Mouse (Mus musculus): ENCODE measurements around the gene Nfe2l1. TPM values are rescaled to one million over a fixed set of nuclear protein-coding genes. Genes with fewer than 3 reads are reported as not detected.
A peak's percentile ranks its signal among the peaks of the same experiment; 100 is the strongest.

Nfe2l1 gene
- polyA plus RNA-seq, 1 experiment from 2014 or later = 39.7 TPM

- peak overlapping the region; percentile 99 for H3K27ac ChIP-seq (ENCODE audit: low read depth, low read length)
- no peak overlapping the region; the same call in 1 of the 2 replicates for H3K4me3 ChIP-seq (ENCODE audit: low read depth, low read length)
- H3K27me3 ChIP-seq (ENCODE audit: control insufficient read depth, insufficient read depth, low read length) = no peaks in the 10 kb centered on the region
- H3K4me1 ChIP-seq (ENCODE audit: control insufficient read depth, insufficient read depth, low read length) = peaks cover 48% of the 10 kb centered on the region
- H3K4me2 ChIP-seq (ENCODE audit: low read depth, low read length) = peak overlapping the region; percentile 14; the same call in 1 of the 2 replicates
- H3K9me3 ChIP-seq (ENCODE audit: control insufficient read depth, low read length) = no peaks in the 10 kb centered on the region
- no peaks in the 10 kb centered on the region for H3K36me3 ChIP-seq (ENCODE audit: control insufficient read depth, insufficient read depth, low read length)
- peak overlapping the region; percentile 28; the same call in 1 of the 2 replicates for H3K9ac ChIP-seq (replicated peaks; ENCODE audit: low read depth, low read length)
- peak; percentile 12; the same call in 1 of the 2 replicates for ATAC-seq (ENCODE audit: low read depth)
- WGBS = 3% methylated on average over 24 of the region's 24 CpGs
Measured at GRCm38 (mm10) chr11:96872441-96873379, 42.9 kb upstream of the Nfe2l1 start.

DNA sequence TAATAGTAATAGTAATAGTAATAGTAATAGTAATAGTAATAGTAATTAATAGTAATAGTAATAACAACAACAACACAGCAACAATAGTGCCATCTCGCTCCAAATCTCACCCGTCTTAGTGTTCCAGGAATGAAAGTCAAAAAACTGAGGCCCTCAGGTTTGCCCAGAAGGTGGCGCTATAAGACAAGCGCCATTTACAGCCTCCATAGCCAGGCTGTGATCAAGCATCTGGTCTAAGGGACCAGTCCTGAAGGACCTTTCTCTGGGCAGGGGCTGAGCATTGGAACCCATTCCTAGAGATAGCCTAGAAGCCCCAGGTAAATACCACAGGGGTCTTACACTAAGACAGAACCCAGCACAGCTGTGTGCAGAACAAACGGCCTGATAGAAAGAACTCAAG, 37.4 kb upstream of the Nfe2l1 start:
- no peaks in the 10 kb centered on the region for H3K27me3 ChIP-seq (ENCODE audit: control insufficient read depth, insufficient read depth, low read length)
- no peak overlapping the region for H3K4me2 ChIP-seq (ENCODE audit: low read depth, low read length)
- H3K4me3 ChIP-seq (ENCODE audit: low read depth, low read length) = no peak overlapping the region
- no peak overlapping the region for H3K9ac ChIP-seq (replicated peaks; ENCODE audit: low read depth, low read length)
- no peaks in the 10 kb centered on the region for H3K36me3 ChIP-seq (ENCODE audit: control insufficient read depth, insufficient read depth, low read length)
- WGBS = 12% methylated on average over 5 of the region's 5 CpGs
- H3K4me1 ChIP-seq (ENCODE audit: control insufficient read depth, insufficient read depth, low read length) = peaks cover 17% of the 10 kb centered on the region
- no peak overlapping the region for H3K27ac ChIP-seq (ENCODE audit: low read depth, low read length)
- H3K9me3 ChIP-seq (ENCODE audit: control insufficient read depth, low read length) = no peaks in the 10 kb centered on the region
- peak; percentile 54; the same call in 1 of the 2 replicates for ATAC-seq (ENCODE audit: low read depth)

DNA sequence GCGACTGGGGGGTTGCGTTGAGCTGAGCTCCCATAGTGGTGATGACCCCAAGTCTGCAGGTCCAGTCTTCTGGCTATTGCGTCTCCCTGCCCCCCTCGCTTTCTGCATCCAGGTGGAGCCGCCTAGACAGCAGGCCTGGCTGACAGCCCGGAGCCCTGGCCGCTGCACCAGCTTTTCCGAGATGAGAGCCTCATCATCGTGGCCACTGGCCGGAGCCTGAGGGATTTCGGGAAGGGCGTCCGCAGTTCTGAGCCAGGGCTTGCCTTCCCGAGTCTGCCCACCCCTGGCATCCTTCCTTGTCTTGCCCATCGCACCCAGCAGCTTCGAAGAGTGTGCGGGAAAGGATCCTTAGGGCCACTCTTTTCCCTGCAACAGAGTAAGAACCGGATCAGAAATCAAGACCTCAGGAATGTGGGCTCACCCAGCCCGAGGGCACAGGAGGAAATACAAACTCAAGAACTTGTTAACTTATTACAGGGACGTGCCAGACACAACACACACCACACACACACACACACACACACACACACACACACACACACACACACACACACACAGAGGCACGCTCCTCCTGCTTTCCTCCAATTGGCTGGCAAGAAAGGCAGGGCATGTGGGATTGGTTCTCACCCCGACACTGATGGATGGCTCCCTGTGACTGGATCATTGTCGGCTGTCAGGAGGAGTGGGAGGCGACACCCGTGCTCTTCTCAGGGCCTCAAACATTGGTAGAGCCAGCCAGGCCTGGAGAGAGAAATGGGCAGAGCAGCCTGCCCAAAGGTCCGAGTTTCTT, 33.6 kb upstream of the Nfe2l1 start:
- peak; percentile 49; the same call in 1 of the 2 replicates for ATAC-seq (ENCODE audit: low read depth)
- peak overlapping the region; percentile 30 for H3K9ac ChIP-seq (replicated peaks; ENCODE audit: low read depth, low read length)
- H3K36me3 ChIP-seq (ENCODE audit: control insufficient read depth, insufficient read depth, low read length) = no peaks in the 10 kb centered on the region
- no peaks in the 10 kb centered on the region for H3K9me3 ChIP-seq (ENCODE audit: control insufficient read depth, low read length)
- peaks cover 29% of the 10 kb centered on the region for H3K4me1 ChIP-seq (ENCODE audit: control insufficient read depth, insufficient read depth, low read length)
- peak overlapping the region; percentile 48 for H3K27ac ChIP-seq (ENCODE audit: low read depth, low read length)
- no peaks in the 10 kb centered on the region for H3K27me3 ChIP-seq (ENCODE audit: control insufficient read depth, insufficient read depth, low read length)
- peak overlapping the region; percentile 29; the same call in 1 of the 2 replicates for H3K4me2 ChIP-seq (ENCODE audit: low read depth, low read length)
- no peak overlapping the region for H3K4me3 ChIP-seq (ENCODE audit: low read depth, low read length)
- 18% methylated on average over 26 of the region's 26 CpGs for WGBS

DNA sequence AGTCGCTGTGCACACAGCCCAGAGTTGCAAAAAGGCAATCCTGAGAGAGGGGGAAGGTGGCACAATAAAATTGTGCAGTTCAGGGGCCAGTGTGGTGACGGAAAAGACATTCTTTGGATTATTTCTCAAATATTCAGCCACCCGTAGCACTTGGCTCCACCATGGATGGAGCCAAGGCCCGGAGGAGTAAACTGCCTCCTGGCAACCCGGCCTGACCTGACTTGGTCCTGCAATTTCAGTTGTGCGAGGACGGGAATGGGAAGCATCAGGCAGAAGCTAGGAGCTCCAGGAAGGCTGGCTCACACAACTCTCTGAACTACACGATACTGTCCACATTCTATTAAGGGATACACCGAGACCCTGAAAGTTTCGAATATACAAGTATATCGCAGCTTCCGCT, 32.8 kb upstream of the Nfe2l1 start:
- no peak overlapping the region for H3K4me3 ChIP-seq (ENCODE audit: low read depth, low read length)
- H3K27me3 ChIP-seq (ENCODE audit: control insufficient read depth, insufficient read depth, low read length) = no peaks in the 10 kb centered on the region
- peak overlapping the region; percentile 4; the same call in 1 of the 2 replicates for H3K27ac ChIP-seq (ENCODE audit: low read depth, low read length)
- ATAC-seq (ENCODE audit: low read depth) = no peak
- peak overlapping the region; percentile 61 for H3K4me2 ChIP-seq (ENCODE audit: low read depth, low read length)
- no peaks in the 10 kb centered on the region for H3K9me3 ChIP-seq (ENCODE audit: control insufficient read depth, low read length)
- no peaks in the 10 kb centered on the region for H3K36me3 ChIP-seq (ENCODE audit: control insufficient read depth, insufficient read depth, low read length)
- no peak overlapping the region for H3K9ac ChIP-seq (replicated peaks; ENCODE audit: low read depth, low read length)
- 55% methylated on average over 12 of the region's 12 CpGs for WGBS
- peaks cover 29% of the 10 kb centered on the region for H3K4me1 ChIP-seq (ENCODE audit: control insufficient read depth, insufficient read depth, low read length)

DNA sequence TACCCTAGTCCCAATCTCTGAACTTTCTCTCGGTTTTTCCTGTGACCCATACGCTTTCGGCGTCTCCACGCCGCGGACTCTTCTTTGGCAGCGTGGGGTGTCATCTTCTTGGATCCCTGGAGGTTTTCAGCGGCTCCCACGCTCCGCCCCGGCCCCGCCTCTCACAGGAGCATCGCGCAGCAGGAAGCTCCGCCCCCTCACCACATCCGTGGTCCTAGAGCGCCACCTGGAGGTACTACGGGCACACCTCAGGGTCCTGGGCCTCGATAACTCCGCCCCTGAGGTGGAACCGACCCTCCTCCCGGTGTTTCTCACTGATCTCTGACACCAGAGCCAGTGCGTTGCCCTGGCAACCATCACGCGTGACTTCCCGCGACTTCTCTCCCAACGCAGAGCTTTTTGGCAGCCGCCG, 32.1 kb upstream of the Nfe2l1 start:
- peak overlapping the region; percentile 61 for H3K4me2 ChIP-seq (ENCODE audit: low read depth, low read length)
- peak overlapping the region; percentile 41 for H3K9ac ChIP-seq (replicated peaks; ENCODE audit: low read depth, low read length)
- H3K27me3 ChIP-seq (ENCODE audit: control insufficient read depth, insufficient read depth, low read length) = no peaks in the 10 kb centered on the region
- H3K9me3 ChIP-seq (ENCODE audit: control insufficient read depth, low read length) = no peaks in the 10 kb centered on the region
- H3K36me3 ChIP-seq (ENCODE audit: control insufficient read depth, insufficient read depth, low read length) = no peaks in the 10 kb centered on the region
- under 1% methylated on average over 31 of the region's 31 CpGs for WGBS
- peak overlapping the region; percentile 34 for H3K4me3 ChIP-seq (ENCODE audit: low read depth, low read length)
- peak; percentile 80 for ATAC-seq (ENCODE audit: low read depth)
- H3K4me1 ChIP-seq (ENCODE audit: control insufficient read depth, insufficient read depth, low read length) = peaks cover 29% of the 10 kb centered on the region
- no peak overlapping the region; the same call in 1 of the 2 replicates for H3K27ac ChIP-seq (ENCODE audit: low read depth, low read length)

DNA sequence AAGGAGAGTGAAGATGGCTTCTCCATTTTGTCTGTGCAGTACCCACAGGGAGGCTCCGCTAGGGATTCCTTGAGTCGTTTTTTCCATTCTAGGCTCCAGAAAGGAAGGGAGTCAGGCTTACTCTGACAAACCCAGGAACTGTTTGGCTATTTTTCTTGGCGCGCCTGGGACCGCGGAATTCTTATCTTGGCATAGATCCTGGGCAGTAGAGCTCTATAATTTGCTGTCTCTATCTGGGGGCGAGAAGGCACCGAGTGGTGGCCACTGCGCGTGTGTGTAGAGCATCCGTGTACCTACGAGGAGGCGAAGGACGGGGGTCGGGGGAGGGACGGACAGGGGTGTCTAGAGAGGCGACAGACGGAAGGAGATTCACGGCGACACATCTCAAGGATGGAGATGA, 31.7 kb upstream of the Nfe2l1 start:
- ATAC-seq (ENCODE audit: low read depth) = peak; percentile 23; the same call in 1 of the 2 replicates
- Histone ChIP-seq H3K4me3 (ENCODE audit: low read depth, low read length) (peak overlapping the region; percentile 34), H3K9me3 (ENCODE audit: control insufficient read depth, low read length) (no peaks in the 10 kb centered on the region), H3K36me3 (ENCODE audit: control insufficient read depth, insufficient read depth, low read length) (no peaks in the 10 kb centered on the region), H3K9ac (replicated peaks; ENCODE audit: low read depth, low read length) (peak overlapping the region; percentile 41), H3K27me3 (ENCODE audit: control insufficient read depth, insufficient read depth, low read length) (no peaks in the 10 kb centered on the region), H3K27ac (ENCODE audit: low read depth, low read length) (no peak overlapping the region; the same call in 1 of the 2 replicates), H3K4me1 (ENCODE audit: control insufficient read depth, insufficient read depth, low read length) (peaks cover 29% of the 10 kb centered on the region), H3K4me2 (ENCODE audit: low read depth, low read length) (peak overlapping the region; percentile 61)
- WGBS = 2% methylated on average over 20 of the region's 20 CpGs

- 9% methylated on average over 8 of the region's 8 CpGs for WGBS
- H3K27ac ChIP-seq (ENCODE audit: low read depth, low read length) = no peak overlapping the region
- no peak overlapping the region; the same call in 1 of the 2 replicates for H3K4me2 ChIP-seq (ENCODE audit: low read depth, low read length)
- H3K9me3 ChIP-seq (ENCODE audit: control insufficient read depth, low read length) = no peaks in the 10 kb centered on the region
- H3K36me3 ChIP-seq (ENCODE audit: control insufficient read depth, insufficient read depth, low read length) = no peaks in the 10 kb centered on the region
- no peaks in the 10 kb centered on the region for H3K27me3 ChIP-seq (ENCODE audit: control insufficient read depth, insufficient read depth, low read length)
- H3K4me1 ChIP-seq (ENCODE audit: control insufficient read depth, insufficient read depth, low read length) = peaks cover 29% of the 10 kb centered on the region
- H3K4me3 ChIP-seq (ENCODE audit: low read depth, low read length) = no peak overlapping the region
- peak; percentile 62; the same call in 1 of the 2 replicates for ATAC-seq (ENCODE audit: low read depth)
- H3K9ac ChIP-seq (replicated peaks; ENCODE audit: low read depth, low read length) = no peak overlapping the region
Measured at GRCm38 (mm10) chr11:96860564-96860963, 30.8 kb upstream of the Nfe2l1 start.

- H3K27me3 ChIP-seq (ENCODE audit: control insufficient read depth, insufficient read depth, low read length) = no peaks in the 10 kb centered on the region
- WGBS = 93% methylated on average over 4 of the region's 4 CpGs
- no peak overlapping the region for H3K4me2 ChIP-seq (ENCODE audit: low read depth, low read length)
- no peaks in the 10 kb centered on the region for H3K36me3 ChIP-seq (ENCODE audit: control insufficient read depth, insufficient read depth, low read length)
- no peak for ATAC-seq (ENCODE audit: low read depth)
- H3K9me3 ChIP-seq (ENCODE audit: control insufficient read depth, low read length) = no peaks in the 10 kb centered on the region
- no peak overlapping the region for H3K9ac ChIP-seq (replicated peaks; ENCODE audit: low read depth, low read length)
- no peak overlapping the region for H3K4me3 ChIP-seq (ENCODE audit: low read depth, low read length)
- no peak overlapping the region for H3K27ac ChIP-seq (ENCODE audit: low read depth, low read length)
- peaks cover 29% of the 10 kb centered on the region for H3K4me1 ChIP-seq (ENCODE audit: control insufficient read depth, insufficient read depth, low read length)
Measured at GRCm38 (mm10) chr11:96859635-96860034, 29.9 kb upstream of the Nfe2l1 start.

All from neural tube, embryonic 14.5 days (tissue).